Mouse (Mus musculus): ENCODE measurements around the gene Tiam1.

Tiam1 gene

GRCm38 (mm10) chr16:89779705-89780104 is 363.9 kb downstream of the Tiam1 start:
- no peak for DNase-seq (ENCODE audit: low spot score)

- DNase-seq (ENCODE audit: low spot score): no peak
These were observed 366.1 kb downstream of the Tiam1 start for GRCm38 (mm10) chr16:89777450-89777849.

- no peak for DNase-seq (ENCODE audit: low spot score)
These were observed 369.0 kb downstream of the Tiam1 start for GRCm38 (mm10) chr16:89774553-89774913.

- DNase-seq (ENCODE audit: low spot score): peak; percentile 88
These were observed 369.7 kb downstream of the Tiam1 start for GRCm38 (mm10) chr16:89773657-89774552.

- no peak for DNase-seq (ENCODE audit: low spot score)
These were observed 377.6 kb downstream of the Tiam1 start for GRCm38 (mm10) chr16:89765919-89766318.

- peak; percentile 15 for DNase-seq (ENCODE audit: low spot score)
These were observed 378.1 kb downstream of the Tiam1 start for GRCm38 (mm10) chr16:89765470-89765869.

- no peak for DNase-seq (ENCODE audit: low spot score)
These were observed 379.8 kb downstream of the Tiam1 start for GRCm38 (mm10) chr16:89763812-89764211.

GRCm38 (mm10) chr16:89762523-89762922 is 381.0 kb downstream of the Tiam1 start:
- DNase-seq (ENCODE audit: low spot score): no peak

GRCm38 (mm10) chr16:89762096-89762495 is 381.5 kb downstream of the Tiam1 start:
- DNase-seq (ENCODE audit: low spot score): peak; percentile 31

- DNase-seq (ENCODE audit: low spot score): no peak
These were observed 386.2 kb downstream of the Tiam1 start for GRCm38 (mm10) chr16:89757384-89757783.

GRCm38 (mm10) chr16:89754709-89755108 is 388.9 kb downstream of the Tiam1 start:
- no peak for DNase-seq (ENCODE audit: low spot score)

- DNase-seq (ENCODE audit: low spot score): no peak
These were observed 395.7 kb downstream of the Tiam1 start for GRCm38 (mm10) chr16:89747864-89748263.

GRCm38 (mm10) chr16:89739559-89739958 is 404.0 kb downstream of the Tiam1 start:
- no peak for DNase-seq (ENCODE audit: low spot score)

GRCm38 (mm10) chr16:89738963-89739362 is 404.6 kb downstream of the Tiam1 start:
- no peak for DNase-seq (ENCODE audit: low spot score)
